Mouse (Mus musculus) liver, adult 2 months (tissue): ENCODE measurements around the gene Zswim5.

ENCODE experiments used
- CTCF ChIP-seq: fragments of 200-500 bp; IDR thresholded peaks from 2 replicates; pipeline ENCODE4 v1.5.1; 2011; ENCODE audit warnings: low read depth, low read length, control low read depth
- POLR2A ChIP-seq: fragments of 200-500 bp; IDR thresholded peaks from 2 replicates; pipeline ENCODE4 v1.6.1; 2011; ENCODE audit warnings: low read length, control low read depth; ENCODE audit not compliant: insufficient read depth; ENCODE audit errors: extremely low read depth

DNA sequence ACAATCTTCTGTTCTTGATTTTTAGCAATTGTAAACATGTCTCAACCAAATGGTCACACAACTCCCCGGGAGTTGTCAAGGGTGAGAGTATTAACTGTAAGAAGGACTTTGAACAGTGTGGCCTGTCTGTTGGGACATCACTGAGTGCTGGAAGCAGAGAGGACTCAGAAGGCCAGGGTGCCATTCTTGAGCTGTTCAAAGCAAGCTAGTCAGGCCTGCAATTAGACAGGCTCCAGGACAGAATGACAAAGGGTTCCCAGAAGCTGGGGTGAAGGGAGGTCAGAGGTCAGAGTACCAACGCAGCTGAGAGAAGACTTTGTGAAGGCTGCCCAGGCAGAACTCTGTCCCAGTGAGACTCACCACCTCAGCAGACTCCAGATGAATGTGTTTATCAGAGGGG lies 38.2 kb upstream of the Zswim5 start:
- no peak for TF ChIP-seq POLR2A
- TF ChIP-seq CTCF = no peak
